Mouse (Mus musculus) limb, embryonic 14.5 days (tissue): ENCODE measurements at regions not wholly inside any gene's neighbourhood (a gene's known extent, or its start where the extent isn't known, plus 50 kb on each side); places are given as distances from the start of the nearest gene placed in this dataset.

Experiments
- ATAC-seq: fragments of 200-750 bp; cut with Nextera tagmentation; 2 replicates; pipeline ENCODE4 v1.8.0; 2017; ENCODE audit warnings: low read depth, moderate number of reproducible peaks, moderate TSS enrichment; ENCODE audit not compliant: low FRiP score
- DNase-seq: peaks from one replicate; pipeline ENCODE4 v3.0.0-alpha.2; 2015; ENCODE audit warnings: low spot score
- H3K27ac ChIP-seq: fragments of 300-500 bp; sonication (generic); replicated peaks from 2 replicates; pipeline ENCODE4 v1.5.1; 2014; ENCODE audit warnings: low read depth, mild to moderate bottlenecking, low read length, moderate library complexity, mixed read lengths
- H3K27me3 ChIP-seq: fragments of 300-500 bp; sonication (generic); 2 replicates; pipeline ENCODE4 v1.6.1; 2014; ENCODE audit warnings: low read length, mixed read lengths; ENCODE audit not compliant: control insufficient read depth, insufficient read depth
- H3K36me3 ChIP-seq: fragments of 300-500 bp; sonication (generic); 2 replicates; pipeline ENCODE4 v1.6.1; 2014; ENCODE audit warnings: mild to moderate bottlenecking, low read length, moderate library complexity, mixed read lengths; ENCODE audit not compliant: control insufficient read depth, insufficient read depth
- H3K4me1 ChIP-seq: fragments of 300-500 bp; sonication (generic); 2 replicates; pipeline ENCODE4 v1.6.1; 2014; ENCODE audit warnings: antibody characterized with exemption, low read length, mixed read lengths; ENCODE audit not compliant: control insufficient read depth, insufficient read depth
- H3K4me2 ChIP-seq: fragments of 300-500 bp; sonication (generic); replicated peaks from 2 replicates; pipeline ENCODE4 v1.6.1; 2014; ENCODE audit warnings: low read depth, mild to moderate bottlenecking, low read length, moderate library complexity; ENCODE audit not compliant: severe bottlenecking
- H3K4me3 ChIP-seq: fragments of 300-500 bp; sonication (generic); replicated peaks from 2 replicates; pipeline ENCODE4 v1.5.1; 2014; ENCODE audit warnings: low read length
- H3K9ac ChIP-seq: fragments of 300-500 bp; sonication (generic); 2 replicates; pipeline ENCODE4 v1.6.1; 2014; ENCODE audit warnings: mild to moderate bottlenecking, low read depth, low read length, moderate library complexity; ENCODE audit not compliant: severe bottlenecking
- H3K9me3 ChIP-seq: fragments of 300-500 bp; sonication (generic); 2 replicates; pipeline ENCODE4 v1.6.1; 2016; ENCODE audit warnings: low read length; ENCODE audit not compliant: control insufficient read depth
- POLR2A ChIP-seq: fragments of 200-500 bp; IDR thresholded peaks from 2 replicates; pipeline ENCODE4 v1.8.0; 2012; ENCODE audit warnings: inconsistent platforms, mild to moderate bottlenecking, moderate library complexity, borderline replicate concordance; ENCODE audit not compliant: insufficient read depth, insufficient read length; ENCODE audit errors: extremely low read depth
- WGBS: fragments of 180-500 bp; shearing (Covaris S2); extraction: QIAGEN DNeasy Blood & Tissue Kit; methylation state at CpG from one replicate; pipeline ENCODE4 v1.1.7; 2014; 5-methylcytosine and 5-hydroxymethylcytosine counted together

DNA sequence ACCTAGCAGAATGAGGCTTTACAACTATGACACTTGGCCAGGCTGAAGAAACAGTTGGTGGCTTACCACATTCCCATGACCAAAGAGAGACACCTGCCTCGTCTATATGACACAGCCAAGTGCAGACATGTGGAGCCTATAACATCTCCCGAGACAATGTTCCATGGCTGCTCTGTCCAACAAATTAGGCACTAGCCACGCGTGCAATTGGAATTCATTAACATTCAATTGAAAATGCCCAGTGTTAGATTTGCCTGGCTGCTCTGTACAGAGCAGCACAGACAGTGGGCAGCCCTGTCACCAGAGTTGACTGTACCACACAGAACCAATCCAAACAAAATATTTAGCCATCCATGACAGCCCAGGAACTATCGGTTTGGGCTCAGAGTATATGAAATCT is 152.2 kb upstream of the Nckap5 start:
- DNase-seq (no peak), ATAC-seq (no peak)
- H3K27me3 ChIP-seq, result no peaks in the 10 kb centered on the region
- H3K36me3 ChIP-seq, result no peaks in the 10 kb centered on the region
- TF ChIP-seq POLR2A, result no peak
- no peak overlapping the region for H3K4me2 ChIP-seq
- H3K27ac ChIP-seq, result no peak overlapping the region
- H3K4me1 ChIP-seq, result no peaks in the 10 kb centered on the region
- H3K9me3 ChIP-seq, result 0 out of 2 replicates have a peak, but pooled peaks cover 5% of the 10 kb centered on the region
- 81% methylated on average over 5 of the region's 5 CpGs for WGBS
- no peak overlapping the region for H3K9ac ChIP-seq
- no peak overlapping the region for H3K4me3 ChIP-seq

DNA sequence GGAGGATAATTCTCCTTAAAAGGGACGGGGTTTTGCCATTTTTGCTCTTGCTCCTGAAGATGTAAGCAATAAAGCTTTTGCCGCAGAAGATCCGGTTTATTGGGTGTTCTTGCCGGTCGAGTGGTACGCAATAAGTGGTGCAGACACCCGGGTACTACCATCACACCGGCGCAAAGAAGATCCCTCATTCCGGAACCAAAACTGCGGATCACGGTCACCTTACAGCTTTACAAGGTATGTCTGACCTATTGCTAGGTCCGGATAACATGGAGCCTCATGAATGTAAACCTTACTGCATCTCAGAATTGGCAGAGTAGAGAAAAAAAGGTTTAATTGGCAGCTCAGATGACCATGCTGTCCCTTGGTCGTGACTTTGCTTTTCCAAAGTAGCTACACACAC is 149.7 kb upstream of the Nckap5 start:
- Histone ChIP-seq H3K4me1 (no peaks in the 10 kb centered on the region), H3K27me3 (no peaks in the 10 kb centered on the region), H3K36me3 (no peaks in the 10 kb centered on the region), H3K4me2 (no peak overlapping the region), H3K9ac (no peak overlapping the region), H3K27ac (no peak overlapping the region), H3K4me3 (no peak overlapping the region), H3K9me3 (0 out of 2 replicates have a peak, but pooled peaks cover 5% of the 10 kb centered on the region)
- ATAC-seq, result no peak
- TF ChIP-seq POLR2A, result no peak
- DNase-seq, result no peak
- 92% methylated on average over 14 of the region's 14 CpGs for WGBS

DNA sequence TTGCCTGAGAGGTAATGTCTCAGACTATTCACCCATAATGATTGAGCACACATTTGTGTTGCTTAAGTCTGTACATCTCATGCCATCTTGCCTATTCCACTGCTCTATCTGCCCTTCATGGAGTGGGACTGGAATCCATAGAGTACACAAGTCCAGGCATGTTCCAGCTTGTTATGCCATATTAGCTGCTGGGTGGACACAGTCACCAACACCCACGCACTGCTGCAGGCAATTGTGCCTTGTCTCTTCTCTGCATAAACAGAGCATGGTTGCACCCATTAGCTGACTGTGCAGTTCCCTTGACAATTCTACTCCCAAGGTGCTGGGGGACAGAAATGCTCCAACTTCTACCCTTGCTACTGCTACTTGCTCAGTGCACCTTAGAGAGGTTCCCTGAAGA is 143.3 kb upstream of the Nckap5 start:
- Histone ChIP-seq H3K9me3 (no peaks in the 10 kb centered on the region), H3K9ac (no peak overlapping the region), H3K27me3 (no peaks in the 10 kb centered on the region), H3K4me1 (no peaks in the 10 kb centered on the region), H3K36me3 (no peaks in the 10 kb centered on the region), H3K4me3 (no peak overlapping the region), H3K27ac (no peak overlapping the region), H3K4me2 (no peak overlapping the region)
- no peak for ATAC-seq
- TF ChIP-seq POLR2A, result no peak
- DNase-seq, result no peak
- WGBS, result 73% methylated on average over 1 of the region's 1 CpGs

DNA sequence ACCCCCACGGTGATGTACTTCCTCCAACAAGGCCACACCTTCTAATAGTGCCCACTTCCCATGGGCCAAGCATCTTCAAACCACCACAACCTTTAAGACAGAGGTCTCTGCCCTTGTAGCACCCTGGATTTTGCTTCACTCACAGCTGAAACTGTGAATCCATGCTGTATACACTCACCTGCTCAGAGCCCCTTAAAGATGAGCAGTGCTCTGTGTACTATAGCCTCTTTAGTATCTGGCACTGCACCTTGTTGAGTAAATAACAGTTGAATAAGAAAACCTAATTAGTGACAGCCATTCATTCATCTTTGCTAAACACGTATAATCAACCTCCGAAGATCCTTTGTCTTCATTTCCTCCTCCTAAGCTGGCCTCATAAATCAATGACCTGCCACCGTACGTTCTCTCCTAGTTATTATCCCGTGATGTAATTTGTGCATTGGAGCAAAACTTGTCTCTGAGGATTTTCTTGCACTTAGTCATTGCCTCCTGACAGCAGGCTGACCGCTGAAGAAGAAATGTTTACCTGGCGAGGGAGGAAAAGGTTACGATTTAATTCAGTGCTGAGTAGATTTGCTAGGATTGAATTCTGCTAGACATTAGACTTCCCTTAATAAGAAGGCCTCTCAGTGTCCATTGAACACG is 141.3 kb upstream of the Nckap5 start:
- Histone ChIP-seq H3K27ac (no peak overlapping the region), H3K9ac (no peak overlapping the region), H3K36me3 (no peaks in the 10 kb centered on the region), H3K4me2 (no peak overlapping the region), H3K4me3 (no peak overlapping the region), H3K27me3 (no peaks in the 10 kb centered on the region), H3K4me1 (no peaks in the 10 kb centered on the region), H3K9me3 (no peaks in the 10 kb centered on the region)
- no peak for TF ChIP-seq POLR2A
- ATAC-seq (no peak), DNase-seq (no peak)
- WGBS, result 64% methylated on average over 10 of the region's 10 CpGs

DNA sequence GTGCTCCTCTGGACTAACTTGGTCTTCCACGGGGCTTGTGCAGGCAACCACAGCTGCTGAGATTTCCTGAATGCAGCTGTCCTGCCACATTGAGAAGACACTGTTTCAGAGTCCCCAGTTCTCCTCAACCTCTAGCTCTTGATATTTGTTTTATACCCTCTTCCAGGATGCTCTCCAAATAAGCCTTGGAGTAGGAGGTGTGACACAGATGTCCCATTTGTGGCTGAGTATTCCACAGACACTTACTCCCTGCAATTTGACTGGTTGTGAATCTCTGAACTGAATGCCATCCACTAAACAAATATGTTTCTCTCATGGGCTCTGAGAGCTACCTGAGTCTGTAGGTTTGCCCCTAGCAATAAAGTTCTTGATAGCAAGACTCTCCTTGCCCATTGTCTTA is 140.5 kb upstream of the Nckap5 start:
- H3K27me3 ChIP-seq, result no peaks in the 10 kb centered on the region
- WGBS, result 72% methylated on average over 1 of the region's 1 CpGs
- TF ChIP-seq POLR2A, result no peak
- no peaks in the 10 kb centered on the region for H3K36me3 ChIP-seq
- H3K9ac ChIP-seq, result no peak overlapping the region
- no peak for DNase-seq
- no peaks in the 10 kb centered on the region for H3K4me1 ChIP-seq
- no peak overlapping the region for H3K4me3 ChIP-seq
- H3K27ac ChIP-seq, result no peak overlapping the region
- no peak overlapping the region for H3K4me2 ChIP-seq
- no peaks in the 10 kb centered on the region for H3K9me3 ChIP-seq
- no peak for ATAC-seq

DNA sequence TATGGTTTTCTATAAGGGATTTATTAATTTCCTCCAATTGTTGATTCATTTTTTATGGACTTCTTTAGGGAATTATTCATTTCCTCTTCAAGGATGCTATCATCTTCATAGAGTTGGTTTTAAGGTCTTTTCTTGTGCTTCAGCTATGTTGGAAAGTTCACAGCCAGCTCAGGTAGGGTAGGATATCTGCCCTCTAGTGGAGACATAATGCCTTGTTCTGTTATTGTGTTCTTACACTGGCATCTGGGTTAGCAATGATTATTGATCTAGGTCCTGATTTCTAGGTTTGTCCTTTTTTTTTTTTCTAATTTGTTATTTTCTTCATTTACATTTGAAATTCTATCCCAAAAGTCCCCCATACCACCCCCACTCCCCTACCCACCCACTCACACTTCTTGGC is 135.8 kb upstream of the Nckap5 start:
- Histone ChIP-seq H3K27me3 (no peaks in the 10 kb centered on the region), H3K36me3 (no peaks in the 10 kb centered on the region), H3K4me2 (no peak overlapping the region), H3K9ac (no peak overlapping the region), H3K9me3 (no peaks in the 10 kb centered on the region), H3K27ac (no peak overlapping the region), H3K4me3 (no peak overlapping the region), H3K4me1 (no peaks in the 10 kb centered on the region)
- no peak for TF ChIP-seq POLR2A
- no peak for DNase-seq
- no peak for ATAC-seq
